Mouse (Mus musculus) ES-E14 (cell line): ENCODE results near the gene Sult5a1.

ENCODE experiments used
- CHD2 ChIP-seq: IDR thresholded peaks from 2 replicates; pipeline ENCODE4 v1.6.1; 2014; ENCODE audit warnings: mild to moderate bottlenecking, low read depth, low read length, inconsistent platforms
- ZNF384 ChIP-seq: IDR thresholded peaks from 2 replicates; pipeline ENCODE4 v1.6.1; 2012; ENCODE audit warnings: low read depth, low read length, inconsistent platforms

- TF ChIP-seq CHD2 (no peak), ZNF384 (no peak)
Observed at GRCm38 (mm10) chr8:123145279-123145678, 12.8 kb downstream of the Sult5a1 start.
